Mouse (Mus musculus): ENCODE measurements at regions not wholly inside any gene's neighbourhood (a gene's known extent, or its start where the extent isn't known, plus 50 kb on each side); places are given as distances from the start of the nearest gene placed in this dataset.
"Not testable (repeated sequence)": the region's sequence is repeated elsewhere in the genome, so short reads cannot be mapped to it uniquely, and the experiment has no call there.

DNA sequence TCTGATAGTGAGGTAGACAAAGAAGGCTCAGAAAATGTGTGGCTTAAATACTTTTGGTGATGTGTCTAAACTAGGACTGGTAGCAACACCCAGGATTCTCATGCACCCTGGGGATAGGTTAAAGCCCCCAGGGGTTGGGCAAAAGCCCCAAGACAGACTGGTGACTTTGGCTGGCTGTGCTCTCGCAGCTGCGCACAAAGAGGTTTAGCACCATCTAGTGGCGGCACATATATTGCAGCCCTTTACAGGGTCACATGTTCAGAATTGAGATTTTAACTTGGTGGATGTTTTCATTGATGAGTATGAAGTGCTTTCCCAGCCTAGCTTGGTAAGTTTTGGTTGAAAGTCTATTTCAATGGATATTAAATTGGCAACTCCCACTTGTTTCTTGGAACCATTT lies 167.3 kb downstream of the Gm44 start:
- peak; percentile 21 to 43 for DNase-seq

DNA sequence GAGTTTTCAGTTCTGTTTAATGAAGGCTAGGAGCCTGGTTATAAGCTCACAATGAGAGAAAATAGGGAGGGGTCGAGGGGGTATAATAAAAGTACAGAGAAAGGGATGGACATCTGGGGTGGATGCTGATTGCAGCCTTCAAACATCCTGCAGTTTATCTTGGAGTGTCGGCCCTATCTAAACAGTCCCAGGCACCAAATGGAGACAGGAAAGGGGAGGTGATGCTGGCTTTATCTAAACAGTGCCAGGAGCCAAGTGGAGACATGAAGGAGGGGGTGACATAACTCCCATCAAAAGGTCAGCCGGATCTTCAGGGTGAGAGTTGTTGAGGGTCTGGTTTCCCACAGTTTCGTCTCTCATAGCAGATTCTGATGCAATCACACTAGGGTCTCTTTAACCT lies 193.2 kb downstream of the Gm44 start:
- DNase-seq: not testable (repeated sequence)
